Mouse (Mus musculus) kidney, adult 2 months (tissue): Measurements from ENCODE around the gene Npas3. TPM values are rescaled to one million over a fixed set of nuclear protein-coding genes. Genes with fewer than 3 reads are reported as not detected.

Experiments used
- DNase-seq: peaks from one replicate; pipeline ENCODE4 v3.0.0; 2021
- H3K27ac ChIP-seq: fragments of 200-500 bp; 2 replicates; pipeline ENCODE4 v1.5.1; 2012; ENCODE audit warnings: low read depth, low read length, control low read depth, inconsistent platforms; ENCODE audit not compliant: insufficient read depth
- H3K27me3 ChIP-seq: fragments of 200-500 bp; replicated peaks from 2 replicates; pipeline ENCODE4 v1.6.1; 2012; ENCODE audit warnings: mild to moderate bottlenecking, moderate library complexity, low read length, inconsistent platforms; ENCODE audit not compliant: control insufficient read depth, insufficient read depth
- H3K36me3 ChIP-seq: fragments of 200-500 bp; 2 replicates; pipeline ENCODE4 v1.6.1; 2012; ENCODE audit warnings: mild to moderate bottlenecking, moderate library complexity, low read length, inconsistent platforms; ENCODE audit not compliant: control insufficient read depth, insufficient read depth
- H3K4me1 ChIP-seq: fragments of 200-500 bp; 2 replicates; pipeline ENCODE4 v1.6.1; 2011; ENCODE audit warnings: low read length; ENCODE audit not compliant: control insufficient read depth, insufficient read depth
- H3K4me3 ChIP-seq: fragments of 200-500 bp; 2 replicates; pipeline ENCODE4 v1.5.1; 2011; ENCODE audit warnings: mild to moderate bottlenecking, low read depth, low read length, control low read depth; ENCODE audit not compliant: insufficient read depth
- CTCF ChIP-seq: fragments of 200-500 bp; conservative IDR thresholded peaks from 2 replicates; pipeline ENCODE4 v1.5.1; 2011; ENCODE audit warnings: low read depth, mild to moderate bottlenecking, control low read depth, low read length, moderate library complexity, mixed read lengths; ENCODE audit not compliant: insufficient read depth, insufficient read length
- POLR2A ChIP-seq: fragments of 200-500 bp; IDR thresholded peaks from one replicate; pipeline ENCODE4 v1.6.1; 2011; ENCODE audit warnings: low read depth, low read length, control low read depth
- WGBS: fragments of 180-500 bp; shearing (Covaris S2); methylation state at CpG from one replicate; pipeline ENCODE4 v1.1.7; 2018; 5-methylcytosine and 5-hydroxymethylcytosine counted together
- polyA plus RNA-seq: library from polyadenylated mRNA; depleted of rRNA; stranded (reverse); fragments of >200 nt; gene quantifications from 2 replicates; pipeline ENCODE4 v1.2.3, GENCODE M21; 2012

Npas3 gene
- polyA plus RNA-seq, 1 experiment = 0.11 TPM

- Histone ChIP-seq H3K27ac (no peak overlapping the region), H3K36me3 (no peaks in the 10 kb centered on the region), H3K27me3 (no peaks in the 10 kb centered on the region), H3K4me3 (no peak overlapping the region), H3K4me1 (no peaks in the 10 kb centered on the region)
- no peak for DNase-seq
- TF ChIP-seq CTCF = no peak
- no peak for TF ChIP-seq POLR2A
These were observed 766.8 kb downstream of the Npas3 start for GRCm38 (mm10) chr12:54015304-54015703.

GRCm38 (mm10) chr12:54017949-54018348, 769.5 kb downstream of the Npas3 start:
- TF ChIP-seq POLR2A (no peak), CTCF (no peak)
- H3K27ac ChIP-seq = no peak overlapping the region
- H3K4me3 ChIP-seq = no peak overlapping the region
- no peaks in the 10 kb centered on the region for H3K27me3 ChIP-seq
- no peaks in the 10 kb centered on the region for H3K36me3 ChIP-seq
- no peak for DNase-seq
- H3K4me1 ChIP-seq = no peaks in the 10 kb centered on the region
- WGBS = 92% methylated on average over 8 of the region's 8 CpGs

GRCm38 (mm10) chr12:54019979-54020378, 771.5 kb downstream of the Npas3 start:
- no peaks in the 10 kb centered on the region for H3K4me1 ChIP-seq
- H3K36me3 ChIP-seq = no peaks in the 10 kb centered on the region
- H3K4me3 ChIP-seq = no peak overlapping the region
- no peak for DNase-seq
- H3K27me3 ChIP-seq = no peaks in the 10 kb centered on the region
- WGBS = 96% methylated on average over 8 of the region's 8 CpGs
- H3K27ac ChIP-seq = no peak overlapping the region
- TF ChIP-seq CTCF (no peak), POLR2A (no peak)

- no peak for DNase-seq
- TF ChIP-seq CTCF = no peak
- TF ChIP-seq POLR2A = no peak
- Histone ChIP-seq H3K36me3 (no peaks in the 10 kb centered on the region), H3K27ac (no peak overlapping the region), H3K4me3 (no peak overlapping the region), H3K4me1 (no peaks in the 10 kb centered on the region), H3K27me3 (no peaks in the 10 kb centered on the region)
- WGBS = 47% methylated on average over 8 of the region's 8 CpGs
These were observed 786.3 kb downstream of the Npas3 start for GRCm38 (mm10) chr12:54034666-54035346.

- no peak for TF ChIP-seq CTCF
- no peak for TF ChIP-seq POLR2A
These were observed 789.1 kb downstream of the Npas3 start for GRCm38 (mm10) chr12:54037602-54038001.

GRCm38 (mm10) chr12:54042996-54043544, 794.6 kb downstream of the Npas3 start:
- Histone ChIP-seq H3K27me3 (no peaks in the 10 kb centered on the region), H3K36me3 (no peaks in the 10 kb centered on the region), H3K4me3 (no peak overlapping the region), H3K4me1 (no peaks in the 10 kb centered on the region), H3K27ac (no peak overlapping the region)
- no peak for TF ChIP-seq POLR2A
- TF ChIP-seq CTCF = no peak
- DNase-seq = no peak
- 48% methylated on average over 9 of the region's 9 CpGs for WGBS

More at GRCm38 (mm10) chr12:54037602-54038001, 789.1 kb downstream of the Npas3 start:
- no peak for DNase-seq
- no peak overlapping the region for H3K27ac ChIP-seq
- no peaks in the 10 kb centered on the region for H3K4me1 ChIP-seq
- WGBS = 92% methylated on average over 3 of the region's 3 CpGs
- H3K27me3 ChIP-seq = no peaks in the 10 kb centered on the region
- H3K4me3 ChIP-seq = no peak overlapping the region
- H3K36me3 ChIP-seq = no peaks in the 10 kb centered on the region

- TF ChIP-seq CTCF = no peak
- no peak for TF ChIP-seq POLR2A
These were observed 796.3 kb downstream of the Npas3 start for GRCm38 (mm10) chr12:54044606-54045334.

More at GRCm38 (mm10) chr12:54044606-54045334, 796.3 kb downstream of the Npas3 start:
- H3K36me3 ChIP-seq = no peaks in the 10 kb centered on the region
- peak; percentile 68 for DNase-seq
- WGBS = 58% methylated on average over 15 of the region's 15 CpGs
- H3K4me1 ChIP-seq = no peaks in the 10 kb centered on the region
- H3K27me3 ChIP-seq = no peaks in the 10 kb centered on the region
- no peak overlapping the region for H3K4me3 ChIP-seq
- H3K27ac ChIP-seq = no peak overlapping the region
